Mouse (Mus musculus) erythroblast, embryonic 14.5 days (primary cell): Measurements from ENCODE around the gene Gm35315.
"Not testable (repeated sequence)": the region's sequence is repeated elsewhere in the genome, so short reads cannot be mapped to it uniquely, and the experiment has no call there.

Experiments
- GATA1 ChIP-seq: IDR thresholded peaks from 2 replicates; pipeline ENCODE4 v1.6.1; 2012; ENCODE audit warnings: low read length, inconsistent platforms, mixed read lengths
- TAL1 ChIP-seq: IDR thresholded peaks from 3 replicates; pipeline ENCODE4 v1.6.1; 2012; ENCODE audit warnings: low read length, inconsistent platforms, mixed read lengths

DNA sequence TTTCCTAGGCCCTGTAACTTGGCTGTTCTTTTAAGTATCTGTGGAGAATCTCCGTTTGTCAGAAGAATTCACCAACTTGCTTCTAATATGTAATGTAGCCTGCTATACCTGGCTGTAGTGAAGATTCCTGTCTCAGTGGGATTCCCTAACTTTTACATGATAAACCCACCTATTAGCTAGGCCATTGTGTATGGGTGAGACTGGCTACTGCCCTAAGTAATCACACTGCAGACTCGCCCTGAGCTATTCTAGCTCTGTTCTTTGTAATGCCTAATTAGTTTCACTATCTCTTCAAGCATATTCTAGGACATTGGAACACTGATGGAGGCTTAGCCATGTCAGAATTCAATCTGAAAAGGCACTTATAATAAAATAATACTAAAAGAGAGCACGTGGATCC, 28.2 kb upstream of the Gm35315 start:
- TF ChIP-seq TAL1, GATA1: not testable (repeated sequence)
